Mouse (Mus musculus) kidney, adult 2 months (tissue): ENCODE measurements around the gene Gm12248. TPM values are rescaled to one million over a fixed set of nuclear protein-coding genes. Genes with fewer than 3 reads are reported as not detected.
"Not testable (repeated sequence)": the region's sequence is repeated elsewhere in the genome, so short reads cannot be mapped to it uniquely, and the experiment has no call there.

Experiments used
- DNase-seq: peaks from one replicate; pipeline ENCODE4 v3.0.0; 2021
- H3K27ac ChIP-seq: fragments of 200-500 bp; 2 replicates; pipeline ENCODE4 v1.5.1; 2012; ENCODE audit warnings: low read depth, low read length, control low read depth, inconsistent platforms; ENCODE audit not compliant: insufficient read depth
- H3K27me3 ChIP-seq: fragments of 200-500 bp; replicated peaks from 2 replicates; pipeline ENCODE4 v1.6.1; 2012; ENCODE audit warnings: mild to moderate bottlenecking, moderate library complexity, low read length, inconsistent platforms; ENCODE audit not compliant: control insufficient read depth, insufficient read depth
- H3K36me3 ChIP-seq: fragments of 200-500 bp; 2 replicates; pipeline ENCODE4 v1.6.1; 2012; ENCODE audit warnings: mild to moderate bottlenecking, moderate library complexity, low read length, inconsistent platforms; ENCODE audit not compliant: control insufficient read depth, insufficient read depth
- H3K4me1 ChIP-seq: fragments of 200-500 bp; 2 replicates; pipeline ENCODE4 v1.6.1; 2011; ENCODE audit warnings: low read length; ENCODE audit not compliant: control insufficient read depth, insufficient read depth
- H3K4me3 ChIP-seq: fragments of 200-500 bp; 2 replicates; pipeline ENCODE4 v1.5.1; 2011; ENCODE audit warnings: mild to moderate bottlenecking, low read depth, low read length, control low read depth; ENCODE audit not compliant: insufficient read depth
- CTCF ChIP-seq: fragments of 200-500 bp; conservative IDR thresholded peaks from 2 replicates; pipeline ENCODE4 v1.5.1; 2011; ENCODE audit warnings: low read depth, mild to moderate bottlenecking, control low read depth, low read length, moderate library complexity, mixed read lengths; ENCODE audit not compliant: insufficient read depth, insufficient read length
- POLR2A ChIP-seq: fragments of 200-500 bp; IDR thresholded peaks from one replicate; pipeline ENCODE4 v1.6.1; 2011; ENCODE audit warnings: low read depth, low read length, control low read depth
- WGBS: fragments of 180-500 bp; shearing (Covaris S2); methylation state at CpG from one replicate; pipeline ENCODE4 v1.1.7; 2018; 5-methylcytosine and 5-hydroxymethylcytosine counted together
- polyA plus RNA-seq: library from polyadenylated mRNA; depleted of rRNA; stranded (reverse); fragments of >200 nt; gene quantifications from 2 replicates; pipeline ENCODE4 v1.2.3, GENCODE M21; 2012

Gm12248 gene
- polyA plus RNA-seq, 1 experiment = 0.16 TPM

GRCm38 (mm10) chr11:58102146-58102545 is 9.2 kb upstream of the Gm12248 start:
- peaks cover 5% of the 10 kb centered on the region; the same call in 1 of the 2 replicates for H3K4me1 ChIP-seq
- no peak for TF ChIP-seq POLR2A
- no peak for TF ChIP-seq CTCF
- no peak overlapping the region for H3K27ac ChIP-seq
- no peak overlapping the region for H3K4me3 ChIP-seq
- no peaks in the 10 kb centered on the region for H3K27me3 ChIP-seq
- H3K36me3 ChIP-seq = no peaks in the 10 kb centered on the region
- no peak for DNase-seq
- 74% methylated on average over 3 of the region's 3 CpGs for WGBS

- TF ChIP-seq POLR2A (no peak), CTCF (no peak)
- no peak overlapping the region for H3K4me3 ChIP-seq
- H3K27ac ChIP-seq = no peak overlapping the region
- H3K4me1 ChIP-seq = peaks cover 5% of the 10 kb centered on the region; the same call in 1 of the 2 replicates
- WGBS = 82% methylated on average over 4 of the region's 4 CpGs
- H3K27me3 ChIP-seq = no peaks in the 10 kb centered on the region
- DNase-seq = no peak
- H3K36me3 ChIP-seq = no peaks in the 10 kb centered on the region
Measured at GRCm38 (mm10) chr11:58101194-58101720, 8.3 kb upstream of the Gm12248 start.

GRCm38 (mm10) chr11:58100006-58100405 is 7.1 kb upstream of the Gm12248 start:
- Histone ChIP-seq H3K27ac (no peak overlapping the region), H3K36me3 (no peaks in the 10 kb centered on the region), H3K27me3 (no peaks in the 10 kb centered on the region), H3K4me3 (no peak overlapping the region), H3K4me1 (peaks cover 5% of the 10 kb centered on the region; the same call in 1 of the 2 replicates)
- WGBS = 90% methylated on average over 2 of the region's 2 CpGs
- DNase-seq = no peak
- TF ChIP-seq POLR2A (no peak), CTCF (no peak)

DNA sequence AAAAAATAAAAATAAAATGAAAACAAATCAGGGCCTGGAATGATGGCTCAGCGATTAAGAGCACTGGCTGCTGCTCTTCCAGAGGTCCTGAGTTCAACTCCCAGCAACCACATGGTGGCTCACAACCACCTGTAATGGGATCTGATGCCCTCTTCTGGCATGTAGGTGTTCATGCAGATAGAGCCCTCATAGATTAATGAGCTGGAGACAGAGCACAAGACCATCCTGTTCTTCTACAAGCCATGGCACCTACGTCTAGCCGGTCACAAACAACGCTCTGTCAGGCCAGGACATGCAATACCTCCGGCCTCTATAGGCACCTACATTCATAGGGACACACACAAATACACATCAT is 5.4 kb upstream of the Gm12248 start:
- H3K4me1 ChIP-seq, H3K27me3 ChIP-seq, H3K4me3 ChIP-seq, H3K36me3 ChIP-seq, H3K27ac ChIP-seq: not testable (repeated sequence)
- WGBS = 73% methylated on average over 5 of the region's 5 CpGs
- peak; percentile 25 for DNase-seq
- TF ChIP-seq CTCF = peak; percentile 31; the same call in 1 of the 2 replicates

DNA sequence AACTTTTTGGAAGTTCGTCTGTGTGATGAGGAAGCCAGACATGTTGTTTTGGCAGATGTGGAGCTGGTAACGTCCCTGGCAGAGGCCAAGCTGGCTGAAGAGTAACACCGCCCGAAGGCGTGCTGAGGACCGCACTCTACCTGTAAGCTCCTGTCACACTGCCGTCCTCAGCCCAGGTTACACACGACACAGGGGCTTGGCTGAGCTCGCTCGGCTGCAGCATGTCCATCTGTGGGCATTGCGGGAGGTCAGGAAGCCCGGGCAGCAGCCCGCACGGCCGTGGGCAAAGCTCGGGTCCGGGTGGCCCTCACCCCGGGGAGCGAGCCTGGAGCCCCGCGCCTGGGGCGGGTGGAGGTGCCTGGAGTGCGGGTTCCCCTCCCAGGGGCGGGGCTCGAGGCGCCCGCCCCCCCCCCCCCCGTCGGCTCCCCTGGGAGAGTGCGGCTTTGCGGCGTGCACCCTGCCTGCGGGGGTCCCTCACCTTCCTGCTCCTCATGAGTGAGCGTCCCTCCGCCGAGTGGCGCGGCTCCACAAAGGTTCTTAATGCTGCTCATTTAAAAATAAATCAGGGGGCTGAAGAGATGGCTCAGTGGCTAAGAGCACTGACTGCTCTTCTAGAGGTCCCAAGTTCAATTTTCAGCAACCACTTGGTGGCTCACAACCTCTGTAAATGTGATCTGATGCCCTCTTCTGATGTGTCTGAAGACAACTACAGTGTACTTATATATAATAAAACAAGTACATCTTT is 4.9 kb upstream of the Gm12248 start:
- WGBS = 3% methylated on average over 34 of the region's 38 CpGs
- H3K27me3 ChIP-seq = no peaks in the 10 kb centered on the region
- no peaks in the 10 kb centered on the region for H3K36me3 ChIP-seq
- no peaks in the 10 kb centered on the region for H3K4me1 ChIP-seq
- DNase-seq = peak; percentile 22
- peak overlapping the region; percentile 65 for H3K4me3 ChIP-seq
- H3K27ac ChIP-seq = no peak overlapping the region
- TF ChIP-seq POLR2A (no peak), CTCF (no peak)

GRCm38 (mm10) chr11:58096821-58097620 is 4.1 kb upstream of the Gm12248 start:
- 0 out of 2 replicates have a peak, but pooled peaks cover 4% of the 10 kb centered on the region for H3K4me1 ChIP-seq
- TF ChIP-seq POLR2A (no peak), CTCF (no peak)
- H3K36me3 ChIP-seq = no peaks in the 10 kb centered on the region
- 61% methylated on average over 20 of the region's 20 CpGs for WGBS
- no peaks in the 10 kb centered on the region for H3K27me3 ChIP-seq
- no peak for DNase-seq
- H3K27ac ChIP-seq = no peak overlapping the region
- H3K4me3 ChIP-seq = peak overlapping the region; percentile 65

GRCm38 (mm10) chr11:58096160-58096559 is 3.2 kb upstream of the Gm12248 start:
- Histone ChIP-seq H3K27me3 (no peaks in the 10 kb centered on the region), H3K4me1 (0 out of 2 replicates have a peak, but pooled peaks cover 4% of the 10 kb centered on the region), H3K36me3 (no peaks in the 10 kb centered on the region), H3K27ac (no peak overlapping the region), H3K4me3 (no peak overlapping the region)
- 67% methylated on average over 5 of the region's 5 CpGs for WGBS
- no peak for TF ChIP-seq POLR2A
- TF ChIP-seq CTCF = no peak
- no peak for DNase-seq
